Mouse (Mus musculus) heart, postnatal 14 days (tissue): Measurements from ENCODE around the gene Tulp1. TPM values are rescaled to one million over a fixed set of nuclear protein-coding genes. Genes with fewer than 3 reads are reported as not detected.

ENCODE experiments used
- DNase-seq, 2 experiments: peaks; one replicate each; pipeline ENCODE4 v3.0.0; 2021 to 2022
- intact Hi-C: fragments of 180-260 bp; cut with DNase I; formaldehyde crosslinking; loops from one replicate; pipeline ENCODE4 v1.15.1; 2025
- total RNA-seq, 2 experiments: library from RNA; stranded (reverse); gene quantifications; 2 replicates each; pipeline ENCODE4 v1.2.3; 2021

The Tulp1 gene
- total RNA-seq, 2 experiments from 2014 or later: 0.41 TPM

GRCm38 (mm10) chr17:28323786-28324185 lies 41.2 kb downstream of the Tulp1 start:
- no peak for DNase-seq
- intact Hi-C loops: no loop called here

DNA sequence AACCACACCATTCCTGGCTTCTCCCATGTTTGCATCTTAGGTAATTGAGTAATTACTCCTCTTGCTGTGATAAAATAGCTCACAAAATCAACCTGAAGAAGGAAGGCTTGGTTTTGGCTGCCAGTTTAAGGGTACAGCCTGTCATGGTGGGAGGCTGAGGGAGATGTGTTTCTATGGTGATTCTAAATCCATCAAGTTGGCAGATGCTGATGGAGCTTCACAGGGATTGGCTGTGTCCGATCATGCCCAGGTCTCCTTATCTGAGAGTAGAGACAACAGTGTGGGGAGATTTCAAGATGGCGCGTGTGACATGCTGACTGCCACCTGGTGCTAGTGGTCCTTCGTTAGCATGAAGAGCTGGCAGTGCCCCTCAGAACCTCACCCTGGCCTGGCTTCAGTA lies 43.3 kb downstream of the Tulp1 start:
- no peak for DNase-seq
- intact Hi-C loops: no loop called here

DNA sequence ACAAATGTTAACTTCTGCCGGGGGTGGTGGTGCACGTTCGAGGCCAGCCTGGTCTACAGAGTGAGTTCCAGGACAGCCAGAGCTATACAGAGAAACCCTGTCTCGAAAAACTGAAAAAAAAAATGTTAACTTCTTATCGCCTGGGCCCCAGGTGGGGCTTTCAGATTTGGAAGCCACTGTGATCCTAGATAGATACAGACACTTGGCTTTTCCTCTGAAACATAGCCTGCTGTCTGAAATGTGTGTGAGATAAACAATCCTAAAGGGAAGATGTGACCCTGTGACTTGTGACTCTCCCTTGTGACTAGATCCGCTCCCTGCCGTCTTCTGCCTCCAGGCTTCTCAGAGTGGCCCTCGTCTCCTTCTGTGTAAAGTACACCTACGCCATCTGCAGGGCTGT lies 47.3 kb downstream of the Tulp1 start:
- intact Hi-C loops: no loop called here
- no peak for DNase-seq

DNA sequence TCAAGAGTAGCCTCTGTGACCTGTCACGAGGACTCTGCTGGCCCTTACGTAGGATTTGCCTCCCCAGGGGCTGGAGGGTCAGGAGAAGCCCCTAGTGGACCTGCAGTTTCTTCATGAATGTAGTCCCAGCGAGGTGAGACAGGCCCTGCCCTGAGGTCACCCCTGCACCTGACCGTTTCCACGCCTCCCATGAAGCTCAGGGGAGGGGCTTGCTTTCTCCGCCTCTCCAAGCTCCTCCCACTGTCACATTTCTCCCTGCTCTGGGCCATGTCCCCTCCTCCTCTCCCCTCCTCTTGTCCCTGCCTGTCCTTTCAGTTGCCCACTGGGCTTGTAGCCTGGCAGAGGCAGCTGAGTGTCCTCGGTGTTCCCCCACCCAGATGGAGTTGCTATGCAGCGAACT lies 47.9 kb downstream of the Tulp1 start:
- intact Hi-C loops: no loop called here
- no peak for DNase-seq

GRCm38 (mm10) chr17:28316476-28316875 lies 48.5 kb downstream of the Tulp1 start:
- no peak for DNase-seq
- intact Hi-C loops: no loop called here

- DNase-seq: no peak
- intact Hi-C loops: no loop called here
These were observed 49.3 kb downstream of the Tulp1 start for GRCm38 (mm10) chr17:28315611-28316160.

GRCm38 (mm10) chr17:28313880-28314225 lies 51.2 kb downstream of the Tulp1 start:
- intact Hi-C loops: no loop called here
- no peak for DNase-seq

- peak; percentile 94 for DNase-seq
- intact Hi-C loops: no loop called here
These were observed 51.7 kb downstream of the Tulp1 start, which contains the start of gene Fance for GRCm38 (mm10) chr17:28313212-28313879. Fance (plus strand) TSS chr17:28313519.

- DNase-seq: peak in 1 of 2 experiments; percentile 46
- intact Hi-C loops: no loop called here
These were observed 52.5 kb downstream of the Tulp1 start for GRCm38 (mm10) chr17:28312232-28313211.

GRCm38 (mm10) chr17:28311366-28312132 lies 53.5 kb downstream of the Tulp1 start:
- intact Hi-C loops: no loop called here

DNA sequence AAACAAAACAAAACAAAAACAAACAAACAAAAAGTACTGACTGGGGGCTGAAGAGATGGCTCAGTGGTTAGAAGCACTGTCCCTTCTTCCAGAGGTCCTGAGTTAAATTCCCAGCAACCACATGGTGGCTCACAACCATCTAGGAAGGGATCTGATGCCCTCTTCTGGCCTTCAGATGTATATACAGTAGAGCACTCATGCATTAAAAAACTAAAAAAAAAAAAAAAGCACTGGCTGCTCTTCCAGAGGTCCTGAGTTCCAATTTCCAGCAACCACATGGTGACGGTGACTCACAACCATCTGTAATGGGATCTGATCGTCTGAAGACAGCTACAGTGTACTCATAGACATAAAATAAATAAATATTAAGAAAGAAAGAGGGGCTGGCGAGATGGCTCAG lies 54.2 kb downstream of the Tulp1 start:
- intact Hi-C loops: no loop called here
- DNase-seq: no peak

More at GRCm38 (mm10) chr17:28311366-28312132, 53.5 kb downstream of the Tulp1 start:
- no peak for DNase-seq

GRCm38 (mm10) chr17:28308297-28309195 lies 56.5 kb downstream of the Tulp1 start:
- intact Hi-C loops: loop anchor here (1.0 to 10.0 kb wide), 4 partner anchors 78 to 224 kb away; partner anchors contain the start of genes Def6 and Tcp11
- peak; percentile 89 to 96 for DNase-seq

DNA sequence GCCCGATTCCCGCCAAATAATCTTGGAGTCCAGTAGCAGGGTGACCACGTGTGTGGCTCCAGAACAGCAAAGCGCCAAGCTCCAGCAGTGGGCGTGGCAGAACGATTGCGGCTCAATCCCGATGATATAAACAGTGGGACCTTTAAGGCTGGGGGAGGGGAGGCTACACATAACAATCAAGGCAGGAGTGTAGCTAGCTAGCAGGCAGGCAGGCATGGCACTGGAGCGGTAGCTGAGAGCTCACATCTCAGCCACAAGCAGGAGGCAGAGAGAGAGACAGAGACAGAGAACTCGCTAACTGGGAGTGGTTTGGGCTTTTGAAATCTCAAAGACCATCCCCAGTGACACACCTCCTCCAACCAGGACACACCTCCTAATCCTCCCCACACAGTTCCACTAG lies 59.9 kb downstream of the Tulp1 start:
- intact Hi-C loops: loop anchor here (5.0 to 10.0 kb wide), 2 partner anchors 98 to 220 kb away; partner anchors contain the start of genes Def6 and Tcp11

More for the DNA sequence above, 59.9 kb downstream of the Tulp1 start:
- no peak for DNase-seq

Other genes starting within 250 kb of the Tulp1 start
- 1 to 10 TPM in 1 of 2 experiments, under 1 TPM in 1; 0.46 to 1.4 TPM for gene Scube3, start 223.1 kb downstream of the Tulp1 start, total RNA-seq
- gene Zfp523, start 188.1 kb downstream of the Tulp1 start, total RNA-seq: 10 to 100 TPM; 16.6 to 17.0 TPM
- 1 to 10 TPM; 4.7 to 7.1 TPM for gene Def6, start 157.4 kb downstream of the Tulp1 start, total RNA-seq
- 10 to 100 TPM; 37.7 to 39.4 TPM for gene Ppard, start 132.5 kb downstream of the Tulp1 start, total RNA-seq
- gene Fance, start 51.7 kb downstream of the Tulp1 start, total RNA-seq: 10 to 100 TPM; 12.8 to 14.2 TPM
- gene Rpl10a, start 36.8 kb downstream of the Tulp1 start, total RNA-seq: 100 to 1,000 TPM; 411 to 471 TPM
- 10 to 100 TPM; 12.3 to 19.2 TPM for gene Tead3, start 14.4 kb downstream of the Tulp1 start, total RNA-seq
- 10 to 100 TPM; 36.9 to 41.0 TPM for gene Fkbp5, start 152.3 kb upstream of the Tulp1 start, total RNA-seq
- not detected for gene Armc12, start 165.6 kb upstream of the Tulp1 start, total RNA-seq
- not detected for gene Clpsl2, start 184.2 kb upstream of the Tulp1 start, total RNA-seq
- gene Clps, start 195.5 kb upstream of the Tulp1 start, total RNA-seq: not detected
- not detected for gene Lhfpl5, start 210.4 kb upstream of the Tulp1 start, total RNA-seq